Mouse (Mus musculus): ENCODE measurements at regions not wholly inside any gene's neighbourhood (a gene's known extent, or its start where the extent isn't known, plus 50 kb on each side); places are given as distances from the start of the nearest gene placed in this dataset.
"Not testable (repeated sequence)": the region's sequence is repeated elsewhere in the genome, so short reads cannot be mapped to it uniquely, and the experiment has no call there.

DNA sequence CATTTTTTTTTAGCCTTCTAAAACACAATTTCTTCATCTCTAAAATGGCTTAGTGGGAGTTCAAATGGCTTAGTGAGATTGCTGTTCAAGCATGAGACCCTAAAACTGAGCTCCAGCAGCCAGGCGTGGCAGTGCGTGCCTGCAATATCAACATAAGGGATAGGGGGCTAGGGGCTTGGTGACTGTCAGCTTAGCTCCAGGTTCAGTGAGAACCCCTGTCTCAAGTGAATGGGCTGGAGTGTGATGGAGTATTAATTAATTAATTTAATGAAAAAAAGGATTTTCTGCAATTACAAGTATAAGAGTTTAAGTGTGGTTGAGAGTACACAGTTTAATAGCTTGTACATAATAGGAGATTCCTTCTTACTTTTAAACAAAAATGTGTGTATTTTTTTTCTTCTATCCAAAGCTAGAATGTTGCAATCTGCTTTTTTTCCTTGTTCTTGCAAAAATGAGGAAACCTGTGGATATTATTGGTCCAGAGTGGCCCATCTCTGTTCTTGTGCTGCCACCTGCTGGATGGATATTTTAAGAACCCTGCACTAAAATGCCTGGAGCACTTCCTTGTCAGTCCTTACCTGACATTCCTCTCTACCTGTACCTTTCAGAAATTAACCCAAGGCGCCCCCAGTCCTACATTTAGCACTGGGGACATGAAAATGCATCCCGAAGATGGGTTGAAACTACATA lies 54.0 kb upstream of the Usp47 start:
- DNase-seq (ENCODE audit: low read depth, low spot score): peak; percentile 86

DNA sequence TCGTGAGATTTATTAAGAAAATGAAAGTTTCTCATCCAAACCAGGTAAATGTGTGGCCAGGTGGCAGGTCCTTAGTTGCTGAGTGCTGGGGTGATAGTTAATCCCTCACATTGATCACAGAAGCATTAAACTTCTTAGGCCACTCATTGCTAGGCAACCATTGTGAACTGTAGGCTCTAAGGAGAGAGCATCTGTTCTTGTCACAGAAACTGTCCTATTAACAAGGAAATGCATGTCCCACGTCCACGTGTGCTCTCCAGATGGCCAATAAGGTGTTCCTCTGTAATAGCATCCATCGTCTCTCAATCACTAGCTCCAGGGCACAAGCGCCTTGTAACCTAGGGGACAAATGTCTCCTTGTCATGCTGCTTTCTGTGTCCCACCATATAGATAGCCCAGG lies 55.0 kb upstream of the Usp47 start:
- no peak for DNase-seq (ENCODE audit: low read depth, low spot score)

DNA sequence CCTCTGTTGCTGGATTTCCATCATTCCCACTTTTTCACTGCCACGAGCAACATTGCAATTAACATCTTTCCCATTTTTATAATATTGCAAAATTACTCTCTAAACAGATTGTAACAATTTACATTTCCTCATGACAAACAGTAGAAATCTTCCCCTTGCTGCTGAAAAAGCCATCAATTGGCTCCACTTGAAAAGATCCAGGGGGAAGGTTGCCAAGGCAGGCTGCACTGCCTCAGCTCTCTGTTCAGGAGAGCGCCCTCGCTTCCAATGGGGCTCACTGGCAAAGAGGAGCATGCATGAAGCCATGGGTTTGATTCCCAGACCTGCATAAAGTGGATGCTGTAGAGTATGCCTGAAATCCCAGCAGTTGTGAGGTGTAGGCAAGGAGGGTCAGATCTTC lies 56.6 kb upstream of the Usp47 start:
- peak; percentile 29 for DNase-seq (ENCODE audit: low read depth, low spot score)

DNA sequence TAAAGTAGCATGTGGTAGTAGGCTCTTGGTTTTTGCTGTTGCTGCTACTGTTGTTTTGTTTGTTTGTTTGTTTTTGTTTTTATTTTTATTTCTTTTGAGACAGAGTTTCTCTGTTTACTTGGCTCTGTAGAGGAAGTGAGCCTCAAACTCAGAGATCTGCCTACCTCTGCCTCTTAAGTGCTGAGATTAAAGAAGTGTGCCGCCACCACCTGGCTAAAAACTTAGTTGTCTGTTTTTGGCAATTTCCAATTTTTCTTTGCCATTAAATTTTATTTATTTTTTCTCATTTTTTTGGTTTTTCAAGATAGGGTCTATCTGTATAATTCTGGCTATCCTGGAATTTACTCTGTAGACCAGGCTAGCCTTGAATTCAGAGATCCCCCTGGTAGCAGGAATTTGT lies 59.3 kb upstream of the Usp47 start:
- no peak for DNase-seq (ENCODE audit: low read depth, low spot score)

DNA sequence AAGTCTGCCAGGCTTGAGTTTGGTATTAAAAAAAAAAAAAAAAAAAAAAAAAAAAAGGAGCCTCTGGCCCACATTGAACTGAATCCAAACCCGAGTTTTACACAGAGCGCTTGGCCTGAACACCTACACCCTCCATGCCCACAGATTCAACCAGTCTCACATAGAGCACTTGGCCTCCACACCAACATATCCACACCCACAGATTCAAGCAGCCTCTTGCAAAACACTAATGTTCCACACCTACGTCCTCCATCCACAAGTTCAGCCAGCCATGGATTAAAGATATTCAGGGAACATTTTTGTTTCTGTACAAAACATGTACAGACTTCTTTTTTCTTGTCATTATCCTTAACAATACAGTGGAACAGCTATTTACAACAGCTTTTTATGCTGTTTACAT lies 63.3 kb upstream of the Usp47 start:
- DNase-seq (ENCODE audit: low read depth, low spot score): peak; percentile 66

DNA sequence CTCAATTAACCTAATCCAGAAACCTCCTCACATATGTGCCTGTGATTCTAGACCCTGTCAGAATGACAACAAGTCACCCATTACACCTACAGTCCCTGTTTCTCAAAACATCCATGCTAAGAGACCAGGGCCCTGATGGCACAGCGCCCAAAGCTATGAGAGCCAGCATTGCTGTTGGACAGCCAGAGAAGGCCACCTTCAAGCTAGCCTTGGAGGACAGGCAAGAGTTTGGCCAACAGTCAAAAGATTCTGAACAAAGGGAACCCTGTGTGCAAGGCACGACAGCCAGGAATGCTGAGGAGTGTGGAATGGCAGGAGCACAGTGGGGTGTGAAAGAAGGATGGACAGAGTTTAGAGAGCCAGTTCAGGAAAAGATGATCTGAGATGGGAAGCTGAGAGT lies 66.6 kb upstream of the Usp47 start:
- DNase-seq (ENCODE audit: low read depth, low spot score): no peak

DNA sequence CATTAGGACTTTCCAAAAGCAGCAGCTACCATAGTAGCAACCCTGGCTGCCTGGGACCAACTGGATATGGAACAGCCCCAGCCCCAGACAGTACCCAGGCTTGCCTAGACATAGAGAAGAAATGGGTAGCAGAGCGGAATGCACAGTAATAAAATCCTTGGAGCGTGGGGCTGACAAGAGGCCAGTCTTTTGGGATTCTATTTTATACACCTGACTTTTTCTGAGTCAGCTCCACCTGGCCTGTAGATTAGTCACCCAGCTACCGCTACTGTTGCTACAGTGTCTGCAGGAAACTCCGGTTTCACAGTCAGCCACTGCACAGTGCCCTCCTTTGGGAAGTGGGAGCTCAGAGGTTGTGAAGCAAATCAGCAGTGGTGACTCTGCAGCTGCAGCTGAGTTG lies 83.7 kb upstream of the Usp47 start:
- DNase-seq (ENCODE audit: low read depth, low spot score): peak; percentile 32

DNA sequence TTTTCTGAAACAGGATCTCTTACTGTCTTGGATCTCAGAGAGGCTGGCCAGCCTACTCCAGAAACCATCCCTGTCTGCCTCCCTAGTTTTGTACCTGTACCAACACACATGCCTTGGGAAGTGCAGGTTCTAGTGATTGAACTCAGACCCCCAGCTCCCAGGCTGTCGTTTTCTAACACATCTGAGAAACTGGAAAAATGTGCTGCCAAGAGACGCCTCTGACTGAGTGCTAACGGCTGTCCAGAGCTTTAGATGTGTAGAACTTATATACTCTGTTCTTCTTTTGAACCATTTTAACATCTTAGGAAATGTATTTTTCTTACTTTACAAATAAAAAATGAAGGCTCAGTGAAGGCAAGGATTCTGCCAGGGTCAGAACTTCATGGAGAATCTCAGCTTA lies 85.8 kb upstream of the Usp47 start:
- DNase-seq (ENCODE audit: low read depth, low spot score): peak; percentile 50

DNA sequence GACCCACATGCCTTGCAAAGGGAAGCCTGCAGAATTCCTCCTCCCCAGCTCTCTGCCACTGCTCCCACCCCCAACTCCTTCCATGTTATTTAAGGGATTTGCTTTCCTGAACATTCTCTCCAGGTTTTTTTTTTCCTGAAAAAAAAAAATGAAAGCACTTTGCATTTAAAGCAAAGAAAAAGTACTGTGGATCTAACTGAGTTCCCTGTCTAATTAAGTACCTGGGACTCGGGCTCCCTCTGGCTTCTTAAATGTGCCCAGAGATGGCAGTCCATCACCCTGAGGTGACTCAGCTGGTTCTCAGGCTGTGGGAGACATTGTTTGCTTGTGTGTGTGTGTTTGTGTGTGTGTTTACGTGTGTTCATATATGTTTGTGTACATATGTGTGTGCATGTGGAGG lies 86.2 kb upstream of the Usp47 start:
- DNase-seq (ENCODE audit: low read depth, low spot score): peak; percentile 78

DNA sequence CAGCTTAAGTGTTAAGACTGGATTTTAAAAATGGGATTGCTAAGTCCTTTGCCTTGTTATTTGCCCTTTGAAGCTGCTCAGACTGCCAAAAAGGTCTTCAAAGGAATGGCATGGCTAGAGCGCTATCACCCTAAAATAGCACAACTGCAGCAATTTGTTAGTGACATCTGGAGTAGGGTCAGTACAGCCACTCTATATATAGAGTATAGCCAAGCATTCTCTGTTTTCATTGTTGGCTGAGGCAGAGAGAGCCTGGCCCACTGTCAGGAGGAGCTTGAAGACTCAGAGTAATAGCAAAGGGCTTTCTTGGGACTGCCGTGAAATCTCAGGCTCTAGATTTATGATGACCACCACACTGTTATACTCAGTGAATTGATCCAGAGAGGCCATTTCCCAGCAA lies 90.6 kb upstream of the Usp47 start:
- DNase-seq (ENCODE audit: low read depth, low spot score): no peak

DNA sequence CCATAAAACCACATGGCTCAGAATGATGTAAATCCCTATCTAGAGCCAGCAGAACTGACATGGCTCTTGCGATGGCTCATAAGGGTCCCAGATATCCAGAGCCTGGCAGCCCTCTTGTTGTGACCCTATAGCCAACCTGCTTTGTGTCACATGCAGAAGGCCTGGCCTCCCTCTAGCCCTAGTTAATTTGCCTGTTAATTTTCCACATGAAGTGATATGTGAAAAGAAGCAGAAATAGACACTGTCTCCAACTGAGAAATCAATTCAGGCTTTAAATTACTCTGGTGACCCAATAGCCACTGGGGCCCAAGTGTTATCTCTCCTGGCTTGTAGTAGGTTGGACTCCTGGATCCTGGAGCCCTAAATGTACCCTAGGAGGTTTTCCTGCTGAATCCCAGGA lies 103.3 kb upstream of the Usp47 start:
- DNase-seq (ENCODE audit: low read depth, low spot score): no peak

DNA sequence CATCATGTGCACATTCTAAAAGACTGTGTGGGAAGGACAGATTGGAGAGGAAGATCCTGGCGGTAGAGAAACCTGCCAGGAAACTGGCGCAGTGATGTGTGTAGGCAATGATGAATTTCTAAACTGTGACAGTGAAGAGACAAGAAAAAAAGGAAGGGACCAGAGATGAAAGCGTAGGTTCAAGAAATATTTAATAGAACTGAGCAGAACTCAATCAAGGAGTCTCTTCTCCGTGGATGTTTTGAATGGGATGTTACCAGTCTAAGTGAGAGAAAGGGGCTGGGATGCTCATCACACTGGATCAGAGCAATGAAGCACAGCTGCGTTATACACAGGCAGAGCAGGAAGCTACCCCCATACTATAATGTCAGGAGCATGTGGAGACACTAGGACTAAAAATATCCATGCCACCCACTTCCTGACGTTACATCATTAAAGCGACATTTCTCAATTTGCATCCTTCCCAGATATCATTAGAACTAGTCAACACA lies 119.5 kb upstream of the Usp47 start:
- peak; percentile 81 for DNase-seq (ENCODE audit: low read depth, low spot score)

DNA sequence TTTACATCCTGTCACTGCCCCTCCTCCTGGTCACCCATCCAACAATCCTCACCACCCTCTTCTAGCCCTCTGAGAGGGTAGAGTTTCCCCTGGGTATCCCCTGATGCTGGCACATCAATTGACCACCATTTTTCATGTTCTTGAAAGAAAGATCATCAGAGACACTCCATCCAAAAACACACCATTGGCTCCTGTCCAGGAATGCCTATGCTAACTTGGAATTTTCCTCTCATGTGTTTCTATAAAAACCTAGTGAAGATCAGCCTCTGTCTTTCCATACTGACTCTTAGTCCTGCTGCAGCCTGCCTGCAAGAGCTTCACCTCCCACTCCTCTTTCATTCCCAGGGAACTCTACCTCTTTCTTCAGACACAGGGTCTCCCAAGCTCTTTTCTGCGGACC lies 117.2 kb upstream of the Galnt18 start:
- peak; percentile 54 for DNase-seq (ENCODE audit: low read depth, low spot score)

DNA sequence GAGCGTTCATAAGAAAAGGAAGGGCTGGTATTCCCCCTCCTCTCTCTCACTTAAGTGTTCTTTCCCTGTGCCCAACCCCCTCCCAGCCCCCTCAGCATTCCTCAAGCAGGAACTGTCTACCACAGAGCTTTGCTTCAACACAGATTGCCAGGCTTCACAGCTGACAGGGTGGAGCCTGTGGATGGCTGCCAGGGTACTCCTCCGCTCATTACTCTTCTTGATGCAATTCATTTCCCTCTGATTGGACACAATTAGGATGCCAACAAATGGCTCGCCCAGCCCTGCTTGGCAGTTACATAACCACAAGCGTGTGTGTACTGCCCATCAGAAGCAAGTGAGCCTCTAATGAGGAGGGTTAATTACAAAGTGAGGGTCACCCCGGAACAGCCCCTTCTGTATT lies 116.5 kb upstream of the Galnt18 start:
- peak; percentile 95 for DNase-seq (ENCODE audit: low read depth, low spot score)

DNA sequence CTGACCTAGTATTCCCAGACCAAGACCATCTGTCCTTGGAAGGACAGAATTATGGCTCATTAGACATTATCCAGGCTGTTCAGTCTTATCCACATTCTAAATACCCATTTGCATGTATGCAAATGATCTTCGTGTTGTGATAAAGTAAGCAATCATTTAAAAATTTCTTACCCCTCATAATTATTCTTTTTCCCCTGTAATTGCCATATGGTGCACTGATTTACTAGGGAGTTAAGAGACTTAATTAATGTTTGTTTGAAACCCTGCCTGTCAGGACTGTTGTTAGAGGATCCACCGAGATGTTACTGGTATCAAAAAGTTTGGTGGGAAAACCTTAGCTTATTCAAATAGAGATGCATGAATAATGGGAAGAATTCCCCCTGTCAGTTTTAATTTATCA lies 103.2 kb upstream of the Galnt18 start:
- no peak for DNase-seq (ENCODE audit: low read depth, low spot score)

DNA sequence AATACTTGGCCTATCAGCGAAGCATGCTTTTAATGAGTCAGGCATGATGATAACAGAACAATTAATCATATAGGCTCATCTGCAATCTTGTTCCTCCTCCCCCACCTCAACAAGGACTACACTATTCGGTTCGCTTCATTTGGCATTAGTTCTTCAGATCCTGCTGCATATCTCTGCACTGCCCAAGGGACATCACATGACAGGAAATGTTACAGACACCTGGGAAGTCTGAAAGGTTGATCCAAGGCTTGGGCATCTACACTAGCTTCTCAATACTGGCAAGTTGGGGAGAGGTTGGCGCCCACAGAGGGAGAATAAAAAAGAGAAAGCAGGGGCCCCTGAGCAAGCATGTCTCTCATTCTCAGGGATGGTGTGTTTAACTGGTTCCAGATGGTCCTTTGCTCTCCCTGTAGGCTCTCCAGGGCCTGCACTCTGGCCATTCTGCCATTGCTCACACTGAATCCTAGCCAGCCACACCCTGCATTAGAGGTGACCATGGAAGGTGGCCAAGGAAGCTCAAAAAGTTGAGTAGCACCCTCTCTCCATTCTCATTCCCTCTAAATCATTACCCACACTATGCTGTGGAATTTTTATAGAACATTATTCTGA lies 100.4 kb upstream of the Galnt18 start:
- DNase-seq (ENCODE audit: low read depth, low spot score): no peak

DNA sequence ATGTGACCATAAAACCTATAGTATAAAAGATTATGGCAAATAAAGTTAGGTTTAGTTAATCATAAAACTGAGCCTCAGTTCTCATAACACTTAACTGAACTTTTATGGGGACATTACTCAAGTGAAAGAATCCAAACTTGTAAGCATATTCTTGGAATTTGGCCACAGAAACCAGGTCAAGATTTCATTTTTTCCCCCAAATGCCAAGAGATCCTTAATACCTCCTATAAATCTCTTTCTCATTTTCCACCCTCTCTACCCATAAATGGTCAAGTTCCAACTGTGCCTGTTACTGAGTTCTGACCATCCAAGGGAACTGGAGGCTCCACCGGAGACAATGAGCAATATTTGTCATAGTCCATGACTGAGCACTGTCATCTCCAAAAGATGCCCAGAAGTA lies 97.8 kb upstream of the Galnt18 start:
- no peak for DNase-seq (ENCODE audit: low read depth, low spot score)

DNA sequence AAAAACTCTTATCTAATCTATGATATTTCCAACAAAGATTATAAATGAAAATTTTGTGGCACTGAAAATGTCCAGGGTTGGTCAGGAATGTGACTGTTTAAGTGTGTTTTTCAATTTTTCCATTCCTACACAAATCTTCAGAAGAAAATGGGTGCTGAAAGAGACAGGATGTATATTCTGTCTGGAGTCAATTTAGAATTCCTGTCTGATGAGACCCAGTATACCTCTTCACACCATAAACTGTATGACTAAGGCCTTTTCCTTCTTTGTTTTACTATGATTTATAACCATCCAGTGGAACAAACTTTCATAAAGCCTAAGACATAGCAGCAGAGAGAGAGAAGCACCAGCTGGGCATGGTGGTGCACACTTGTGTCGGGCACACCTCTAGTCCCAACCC lies 96.2 kb upstream of the Galnt18 start:
- no peak for DNase-seq (ENCODE audit: low read depth, low spot score)

DNA sequence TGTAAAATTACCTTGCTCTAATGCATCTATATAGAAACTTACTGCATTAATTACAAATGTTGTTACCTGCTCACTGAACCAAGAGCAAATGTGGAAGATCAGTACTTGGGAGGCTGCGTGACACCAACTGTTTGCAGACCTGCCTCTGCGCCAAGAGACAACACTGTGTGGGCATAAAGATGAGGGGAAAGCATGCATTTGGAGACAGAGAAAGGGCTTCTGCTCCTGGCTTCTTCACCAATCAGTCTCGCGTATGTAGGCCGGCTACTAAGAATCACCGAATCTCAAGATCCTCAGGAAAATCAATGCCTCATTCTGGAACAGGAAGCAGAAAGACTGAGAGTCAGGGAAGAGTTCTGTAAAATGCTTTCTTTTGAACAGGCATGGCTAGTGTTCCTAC lies 89.6 kb upstream of the Galnt18 start:
- peak; percentile 77 for DNase-seq (ENCODE audit: low read depth, low spot score)

DNA sequence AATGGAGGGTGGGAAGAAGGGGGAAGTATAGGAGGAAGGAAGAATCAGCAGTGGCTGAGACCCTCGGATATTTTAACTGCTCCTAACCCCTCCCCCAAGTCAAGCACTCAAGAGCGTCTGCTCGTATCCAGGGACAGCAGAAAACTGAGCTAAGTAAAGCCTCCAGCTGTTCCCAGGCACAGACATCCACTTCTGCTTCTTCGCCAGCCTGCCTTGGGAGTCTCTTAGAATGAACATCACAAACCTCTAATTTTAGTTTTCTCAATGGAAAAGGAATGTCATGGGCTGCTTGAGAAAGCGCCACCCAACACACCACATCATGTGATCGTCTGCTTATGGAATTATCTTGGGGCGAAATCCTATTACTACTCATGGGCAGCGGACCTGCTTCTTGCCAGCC lies 83.3 kb upstream of the Galnt18 start:
- DNase-seq (ENCODE audit: low read depth, low spot score): peak; percentile 71

DNA sequence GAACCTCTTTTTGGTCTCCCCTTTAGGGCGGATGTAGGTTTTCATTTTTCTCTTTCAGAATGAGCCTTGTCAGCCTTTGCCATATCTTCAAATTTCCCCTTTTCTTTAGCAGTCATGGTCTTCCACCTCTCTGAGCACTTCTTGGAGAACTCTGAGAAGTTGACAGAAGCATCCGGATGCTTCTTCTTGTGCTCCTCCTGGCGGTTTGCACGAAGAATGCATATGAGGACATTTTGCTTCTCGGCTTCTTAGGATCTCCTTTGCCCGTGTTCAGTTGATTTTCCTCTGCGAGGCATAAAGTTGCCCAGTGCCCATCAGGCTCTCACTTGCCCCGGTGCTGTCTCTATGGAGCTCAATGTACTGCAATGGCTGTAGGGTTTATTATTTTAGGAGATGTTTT lies 78.5 kb upstream of the Galnt18 start:
- DNase-seq (ENCODE audit: low read depth, low spot score): not testable (repeated sequence)

DNA sequence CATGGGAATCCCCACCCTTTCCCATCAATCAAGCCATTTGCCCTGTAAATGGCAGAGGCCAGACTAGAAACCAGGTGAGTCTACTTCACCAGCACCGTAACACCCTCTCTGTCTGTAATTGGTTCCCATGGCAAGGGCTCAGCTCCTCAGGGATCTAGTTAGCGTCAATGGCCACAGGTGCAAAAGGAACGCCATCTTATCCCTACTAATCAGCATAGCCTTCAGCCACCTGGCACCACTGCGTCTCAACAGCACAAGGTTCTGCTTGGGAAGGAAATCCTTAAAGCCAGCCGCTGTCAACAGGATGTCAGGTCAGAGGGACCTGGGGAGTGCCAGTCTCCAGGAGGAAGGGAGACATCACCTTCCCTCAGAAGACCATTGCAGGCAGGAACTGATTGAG lies 77.2 kb upstream of the Galnt18 start:
- DNase-seq (ENCODE audit: low read depth, low spot score): no peak

DNA sequence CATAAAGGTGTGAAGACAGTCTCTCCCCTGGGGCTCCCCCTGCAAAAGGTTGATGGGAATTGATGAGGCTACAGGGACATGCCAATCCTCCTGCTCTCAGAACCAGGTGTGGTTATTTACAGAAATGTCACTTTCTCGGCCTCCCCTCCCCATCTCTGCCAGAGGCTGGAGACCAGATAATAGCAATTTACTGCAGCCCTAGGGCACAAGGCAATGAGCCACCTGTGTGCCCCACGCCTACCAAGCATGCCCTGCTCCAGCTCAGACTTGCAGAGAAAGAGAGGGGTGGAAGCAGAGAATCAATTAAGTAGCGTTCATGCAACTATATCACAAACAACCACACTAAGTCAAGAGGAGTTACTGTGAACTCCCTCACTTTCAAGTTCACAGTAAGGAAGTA lies 75.5 kb upstream of the Galnt18 start:
- no peak for DNase-seq (ENCODE audit: low read depth, low spot score)

DNA sequence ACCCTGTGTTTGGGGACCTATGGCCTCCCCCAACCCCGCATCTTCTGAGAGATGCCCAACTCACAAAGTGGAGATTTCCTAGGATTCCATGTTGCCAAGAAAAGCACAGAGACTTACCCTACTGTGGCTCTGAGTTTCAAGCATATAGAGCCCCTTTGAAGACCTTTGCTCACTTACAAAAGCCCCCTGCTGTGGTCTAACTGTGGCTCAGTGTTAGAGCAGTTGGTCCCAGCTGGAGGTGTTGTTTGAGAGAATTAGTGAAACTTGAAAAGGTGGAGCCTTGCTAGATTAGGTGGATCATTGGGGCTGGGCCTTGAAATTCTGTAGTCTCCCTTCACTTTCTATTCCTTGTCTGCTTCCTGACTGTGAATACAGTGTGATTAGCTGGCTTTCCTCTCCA lies 66.6 kb upstream of the Galnt18 start:
- DNase-seq (ENCODE audit: low read depth, low spot score): no peak

Data from brain, adult 2 months (tissue).